Mouse (Mus musculus): ENCODE data around the gene Gm20503. TPM values are rescaled to one million over a fixed set of nuclear protein-coding genes. Genes with fewer than 3 reads are reported as not detected.

The Gm20503 gene
- total and polyA plus RNA-seq, 3 experiments, result 3.3 TPM; not detected in 2

DNA sequence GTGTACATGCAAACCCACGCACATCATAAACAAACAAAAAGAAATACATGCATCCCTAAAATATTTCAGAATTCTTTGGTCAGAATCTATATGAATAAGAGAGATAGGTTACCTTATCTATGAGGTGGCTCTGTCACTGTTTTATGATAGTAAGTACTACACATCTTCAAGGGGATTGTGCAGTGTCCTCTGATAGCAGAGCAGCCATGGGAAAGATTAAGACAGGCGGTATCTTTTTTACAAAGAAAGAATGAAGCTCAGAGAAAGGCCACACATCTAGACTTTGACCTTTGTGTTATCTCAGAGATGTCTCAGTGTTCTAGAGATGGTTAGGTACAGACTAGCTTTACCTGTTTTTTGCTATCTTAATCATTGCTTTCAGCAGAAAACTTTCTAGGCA lies 13.9 kb downstream of the Gm20503 start:
- H3K9me3 ChIP-seq (replicated peaks; ENCODE audit: insufficient read depth, low read length), result no peaks in the 10 kb centered on the region
- TF ChIP-seq USF1 (IDR thresholded peaks at IDR 0.05; ENCODE audit: low read depth, low read length) (no peak), POLR2AphosphoS5 (IDR thresholded peaks at IDR 0.05; ENCODE audit: borderline replicate concordance, low read depth, low read length) (no peak), GATA1 (IDR thresholded peaks at IDR 0.05; ENCODE audit: low read depth, low read length) (peak; percentile 43; the same call in 1 of the 2 replicates), MYC (IDR thresholded peaks at IDR 0.05; ENCODE audit: low read depth, low read length) (no peak), MXI1 (IDR thresholded peaks at IDR 0.05; ENCODE audit: low read depth, low read length) (no peak)
- no peak for DNase-seq (ENCODE audit: low read depth, low spot score)
- H3K36me3 ChIP-seq (ENCODE audit: control insufficient read depth in 1 of 2, insufficient read depth in 2 of 2, low read length in 2 of 2), result peaks cover 6 to 21% of the 10 kb centered on the region in 2 experiments
- no peaks in the 10 kb centered on the region for H3K27me3 ChIP-seq (ENCODE audit: control insufficient read depth in 1 of 2, insufficient read depth in 2 of 2, low read length in 2 of 2)
- H3K4me1 ChIP-seq (ENCODE audit: control insufficient read depth in 1 of 2, insufficient read depth in 2 of 2, low read length in 2 of 2), result peaks cover 4 to 5% of the 10 kb centered on the region in 2 experiments; a peak in 3 of 4 replicates
- H3K9ac ChIP-seq (ENCODE audit: control insufficient read depth, low read depth, low read length, poor library complexity, severe bottlenecking), result no peak overlapping the region
- peaks cover 6% of the 10 kb centered on the region; the same call in 1 of the 2 replicates for H3K79me2 ChIP-seq (ENCODE audit: control insufficient read depth, insufficient read depth, low read length, poor library complexity)
- H3K27ac ChIP-seq (ENCODE audit: control insufficient read depth, low read depth, low read length), result no peak overlapping the region
- no peak overlapping the region for H3K4me3 ChIP-seq (ENCODE audit: control insufficient read depth in 1 of 2, insufficient read depth in 1 of 2, low read depth in 2 of 2, low read length in 2 of 2)

DNA sequence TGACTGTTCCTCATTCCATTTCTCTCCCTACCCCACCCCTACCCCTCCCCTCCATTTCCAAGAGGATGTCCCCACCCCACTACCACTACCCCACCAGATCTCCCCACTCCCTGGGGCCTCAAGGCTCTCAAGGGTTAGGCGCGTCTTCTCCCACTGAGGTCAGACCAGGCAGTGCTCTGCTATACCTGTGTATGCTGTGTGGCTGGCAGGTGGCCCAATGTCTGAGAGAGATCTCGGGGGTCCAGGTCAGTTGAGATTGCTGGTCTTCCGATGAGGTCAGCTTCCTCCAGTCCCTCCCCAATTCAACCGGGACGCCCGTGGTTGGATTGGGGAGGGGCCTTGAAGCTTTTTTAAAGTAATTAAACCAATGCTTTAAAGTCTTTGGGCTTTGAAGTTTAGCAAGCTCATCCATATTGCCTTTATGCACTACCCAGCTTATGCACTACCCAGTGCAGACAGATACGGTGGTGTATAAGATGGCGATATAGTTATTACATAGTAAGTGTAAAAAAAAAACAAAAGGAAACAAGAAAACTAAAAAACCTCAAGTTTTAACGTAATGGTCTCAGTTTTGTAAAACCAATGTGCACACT lies 31.4 kb downstream of the Gm20503 start:
- H3K9ac ChIP-seq (ENCODE audit: control insufficient read depth, low read depth, low read length, poor library complexity, severe bottlenecking), result peak overlapping the region; percentile 85
- peak overlapping the region; percentile 63 for H3K27ac ChIP-seq (ENCODE audit: control insufficient read depth, low read depth, low read length)
- H3K4me3 ChIP-seq (ENCODE audit: control insufficient read depth in 1 of 2, insufficient read depth in 1 of 2, low read depth in 2 of 2, low read length in 2 of 2), result peak overlapping the region; percentile 79 to 85
- DNase-seq (ENCODE audit: low read depth, low spot score), result peak; percentile 61
- H3K36me3 ChIP-seq (ENCODE audit: control insufficient read depth in 1 of 2, insufficient read depth in 2 of 2, low read length in 2 of 2), result peaks cover 0 to 3% of the 10 kb centered on the region in 2 experiments; a peak in 2 of 4 replicates
- no peaks in the 10 kb centered on the region for H3K9me3 ChIP-seq (replicated peaks; ENCODE audit: insufficient read depth, low read length)
- no peaks in the 10 kb centered on the region for H3K27me3 ChIP-seq (ENCODE audit: control insufficient read depth in 1 of 2, insufficient read depth in 2 of 2, low read length in 2 of 2)
- TF ChIP-seq MYC (IDR thresholded peaks at IDR 0.05; ENCODE audit: low read depth, low read length) (no peak), KAT2A (conservative IDR thresholded peaks at IDR 0.05; ENCODE audit: low read depth, low read length) (no peak), TBP (IDR thresholded peaks at IDR 0.05; ENCODE audit: low read depth, low read length) (0 out of 2 replicates have a peak, but pooled peaks have one; percentile 1), GATA1 (IDR thresholded peaks at IDR 0.05; ENCODE audit: low read depth, low read length) (no peak), SMC3 (IDR thresholded peaks at IDR 0.05; ENCODE audit: low read depth, low read length) (no peak), HCFC1 (IDR thresholded peaks at IDR 0.05; ENCODE audit: low read depth, low read length) (no peak), CHD1 (IDR thresholded peaks at IDR 0.05; ENCODE audit: low read depth, low read length) (no peak), ZKSCAN1 (IDR thresholded peaks at IDR 0.05; ENCODE audit: low read depth, low read length) (0 out of 2 replicates have a peak, but pooled peaks have one; percentile 16), EP300 (IDR thresholded peaks at IDR 0.05; ENCODE audit: low read depth in 1 of 2, low read length in 2 of 2) (0 out of 4 replicates have a peak, but pooled peaks of 1 of the 2 experiments have one; percentile 19), MAFK (IDR thresholded peaks at IDR 0.05; ENCODE audit: borderline replicate concordance, low read depth, low read length) (no peak), UBTF (IDR thresholded peaks at IDR 0.05; ENCODE audit: borderline replicate concordance, insufficient read depth, low read depth, low read length) (no peak)
- peaks cover 0 to 5% of the 10 kb centered on the region in 2 experiments; a peak in 2 of 4 replicates for H3K4me1 ChIP-seq (ENCODE audit: control insufficient read depth in 1 of 2, insufficient read depth in 2 of 2, low read length in 2 of 2)
- peaks cover 11% of the 10 kb centered on the region for H3K79me2 ChIP-seq (ENCODE audit: control insufficient read depth, insufficient read depth, low read length, poor library complexity)
